Mouse (Mus musculus): ENCODE measurements at regions not wholly inside any gene's neighbourhood (a gene's known extent, or its start where the extent isn't known, plus 50 kb on each side); places are given as distances from the start of the nearest gene placed in this dataset.

GRCm38 (mm10) chr12:112438206-112438605 is 51.0 kb upstream of the A530016L24Rik start:
- DNase-seq (ENCODE audit: low read depth, low spot score), result no peak
